Mouse (Mus musculus): ENCODE data around the gene Fbrsl1. TPM values are rescaled to one million over a fixed set of nuclear protein-coding genes. Genes with fewer than 3 reads are reported as not detected.

Gene Fbrsl1
- polyA plus RNA-seq, 1 experiment from 2014 or later = 20.5 TPM

GRCm38 (mm10) chr5:110395006-110395661, 53.2 kb downstream of the Fbrsl1 start:
- H3K27ac ChIP-seq = no peak overlapping the region
- H3K4me3 ChIP-seq = no peak overlapping the region
- no peak for DNase-seq (ENCODE audit: extremely low spot score, low spot score)
- H3K4me1 ChIP-seq = 0 out of 2 replicates have a peak, but pooled peaks cover 4% of the 10 kb centered on the region
- H3K27me3 ChIP-seq (ENCODE audit: poor library complexity, severe bottlenecking) = no peaks in the 10 kb centered on the region
- 87% methylated on average over 5 of the region's 5 CpGs for WGBS
- H3K36me3 ChIP-seq (replicated peaks) = 0 out of 2 replicates have a peak, but pooled peaks cover 2% of the 10 kb centered on the region
- no peaks in the 10 kb centered on the region for H3K9me3 ChIP-seq

GRCm38 (mm10) chr5:110392727-110393126, 55.6 kb downstream of the Fbrsl1 start:
- H3K27me3 ChIP-seq (ENCODE audit: poor library complexity, severe bottlenecking) = peaks cover 12% of the 10 kb centered on the region
- H3K27ac ChIP-seq = no peak overlapping the region
- no peak for DNase-seq (ENCODE audit: extremely low spot score, low spot score)
- H3K4me3 ChIP-seq = no peak overlapping the region
- 84% methylated on average over 5 of the region's 5 CpGs for WGBS
- H3K9me3 ChIP-seq = no peaks in the 10 kb centered on the region
- H3K4me1 ChIP-seq = peaks cover 7% of the 10 kb centered on the region
- H3K36me3 ChIP-seq (replicated peaks) = 0 out of 2 replicates have a peak, but pooled peaks cover 2% of the 10 kb centered on the region

GRCm38 (mm10) chr5:110390631-110391030, 57.7 kb downstream of the Fbrsl1 start:
- Histone ChIP-seq H3K27me3 (ENCODE audit: poor library complexity, severe bottlenecking) (peaks cover 32% of the 10 kb centered on the region), H3K36me3 (replicated peaks) (0 out of 2 replicates have a peak, but pooled peaks cover 2% of the 10 kb centered on the region), H3K9me3 (no peaks in the 10 kb centered on the region), H3K27ac (no peak overlapping the region), H3K4me3 (no peak overlapping the region), H3K4me1 (peaks cover 28% of the 10 kb centered on the region)
- no peak for DNase-seq (ENCODE audit: extremely low spot score, low spot score)
- WGBS = 92% methylated on average over 4 of the region's 4 CpGs

GRCm38 (mm10) chr5:110387332-110387731, 61.0 kb downstream of the Fbrsl1 start:
- H3K36me3 ChIP-seq (replicated peaks) = peaks cover 10% of the 10 kb centered on the region; the same call in 1 of the 2 replicates
- no peak for DNase-seq (ENCODE audit: extremely low spot score, low spot score)
- 14% methylated on average over 8 of the region's 8 CpGs for WGBS
- peak overlapping the region; percentile 91 for H3K27ac ChIP-seq
- H3K27me3 ChIP-seq (ENCODE audit: poor library complexity, severe bottlenecking) = peaks cover 40% of the 10 kb centered on the region
- peak overlapping the region; percentile 83 for H3K4me3 ChIP-seq
- H3K4me1 ChIP-seq = peaks cover 48% of the 10 kb centered on the region
- H3K9me3 ChIP-seq = no peaks in the 10 kb centered on the region

- Histone ChIP-seq H3K9me3 (no peaks in the 10 kb centered on the region), H3K27me3 (ENCODE audit: poor library complexity, severe bottlenecking) (peaks cover 40% of the 10 kb centered on the region), H3K27ac (peak overlapping the region; percentile 91), H3K36me3 (replicated peaks) (peaks cover 16% of the 10 kb centered on the region), H3K4me1 (peaks cover 48% of the 10 kb centered on the region), H3K4me3 (peak overlapping the region; percentile 83)
- DNase-seq (ENCODE audit: extremely low spot score, low spot score) = peak; percentile 82
- 1% methylated on average over 90 of the region's 90 CpGs for WGBS
These were observed 61.7 kb downstream of the Fbrsl1 start for GRCm38 (mm10) chr5:110386371-110387330.

GRCm38 (mm10) chr5:110385263-110385662, 63.0 kb downstream of the Fbrsl1 start:
- peaks cover 30% of the 10 kb centered on the region for H3K36me3 ChIP-seq (replicated peaks)
- H3K27me3 ChIP-seq (ENCODE audit: poor library complexity, severe bottlenecking) = peaks cover 40% of the 10 kb centered on the region
- peak overlapping the region; percentile 83 for H3K4me3 ChIP-seq
- DNase-seq (ENCODE audit: extremely low spot score, low spot score) = no peak
- H3K27ac ChIP-seq = peak overlapping the region; percentile 91; the same call in 1 of the 2 replicates
- no peaks in the 10 kb centered on the region for H3K9me3 ChIP-seq
- H3K4me1 ChIP-seq = peaks cover 48% of the 10 kb centered on the region
- 46% methylated on average over 4 of the region's 4 CpGs for WGBS

GRCm38 (mm10) chr5:110384491-110384890, 63.8 kb downstream of the Fbrsl1 start:
- Histone ChIP-seq H3K4me3 (peak overlapping the region; percentile 83), H3K4me1 (peaks cover 48% of the 10 kb centered on the region), H3K9me3 (no peaks in the 10 kb centered on the region), H3K36me3 (replicated peaks) (peaks cover 38% of the 10 kb centered on the region), H3K27ac (peak overlapping the region; percentile 91; the same call in 1 of the 2 replicates), H3K27me3 (ENCODE audit: poor library complexity, severe bottlenecking) (peaks cover 40% of the 10 kb centered on the region)
- DNase-seq (ENCODE audit: extremely low spot score, low spot score) = no peak
- 64% methylated on average over 6 of the region's 6 CpGs for WGBS

GRCm38 (mm10) chr5:110379823-110380222, 68.5 kb downstream of the Fbrsl1 start:
- no peak for DNase-seq (ENCODE audit: extremely low spot score, low spot score)
- H3K27ac ChIP-seq = no peak overlapping the region
- 0 out of 2 replicates have a peak, but pooled peaks cover 5% of the 10 kb centered on the region for H3K27me3 ChIP-seq (ENCODE audit: poor library complexity, severe bottlenecking)
- H3K4me1 ChIP-seq = peaks cover 44% of the 10 kb centered on the region
- peaks cover 84% of the 10 kb centered on the region for H3K36me3 ChIP-seq (replicated peaks)
- WGBS = 91% methylated on average over 4 of the region's 4 CpGs
- no peak overlapping the region for H3K4me3 ChIP-seq
- no peaks in the 10 kb centered on the region for H3K9me3 ChIP-seq

GRCm38 (mm10) chr5:110379086-110379485, 69.2 kb downstream of the Fbrsl1 start:
- DNase-seq (ENCODE audit: extremely low spot score, low spot score) = no peak
- Histone ChIP-seq H3K36me3 (replicated peaks) (peaks cover 87% of the 10 kb centered on the region), H3K4me1 (peaks cover 37% of the 10 kb centered on the region), H3K27me3 (ENCODE audit: poor library complexity, severe bottlenecking) (0 out of 2 replicates have a peak, but pooled peaks cover 5% of the 10 kb centered on the region), H3K4me3 (no peak overlapping the region), H3K9me3 (no peaks in the 10 kb centered on the region), H3K27ac (no peak overlapping the region)
- WGBS = 89% methylated on average over 15 of the region's 15 CpGs

- DNase-seq (ENCODE audit: extremely low spot score, low spot score) = peak; percentile 34
- WGBS = 28% methylated on average over 20 of the region's 20 CpGs
- H3K36me3 ChIP-seq (replicated peaks) = peaks cover 93% of the 10 kb centered on the region
- no peaks in the 10 kb centered on the region for H3K9me3 ChIP-seq
- H3K4me3 ChIP-seq = no peak overlapping the region
- H3K27me3 ChIP-seq (ENCODE audit: poor library complexity, severe bottlenecking) = 0 out of 2 replicates have a peak, but pooled peaks cover 5% of the 10 kb centered on the region
- H3K4me1 ChIP-seq = peaks cover 28% of the 10 kb centered on the region
- H3K27ac ChIP-seq = peak overlapping the region; percentile 2; the same call in 1 of the 2 replicates
These were observed 70.1 kb downstream of the Fbrsl1 start for GRCm38 (mm10) chr5:110378181-110378583.

- DNase-seq (ENCODE audit: extremely low spot score, low spot score) = peak; percentile 76
- Histone ChIP-seq H3K27me3 (ENCODE audit: poor library complexity, severe bottlenecking) (0 out of 2 replicates have a peak, but pooled peaks cover 5% of the 10 kb centered on the region), H3K27ac (peak overlapping the region; percentile 35; the same call in 1 of the 2 replicates), H3K4me3 (no peak overlapping the region), H3K9me3 (no peaks in the 10 kb centered on the region), H3K4me1 (peaks cover 28% of the 10 kb centered on the region), H3K36me3 (replicated peaks) (peaks cover 100% of the 10 kb centered on the region)
- 56% methylated on average over 8 of the region's 8 CpGs for WGBS
These were observed 71.4 kb downstream of the Fbrsl1 start for GRCm38 (mm10) chr5:110376802-110377433.
